Mouse (Mus musculus): ENCODE data around the gene Etfdh. TPM values are rescaled to one million over a fixed set of nuclear protein-coding genes. Genes with fewer than 3 reads are reported as not detected.
"Not testable (repeated sequence)": the region's sequence is repeated elsewhere in the genome, so short reads cannot be mapped to it uniquely, and the experiment has no call there.

Etfdh gene
- polyA plus RNA-seq, 1 experiment from 2014 or later = 40.8 TPM

DNA sequence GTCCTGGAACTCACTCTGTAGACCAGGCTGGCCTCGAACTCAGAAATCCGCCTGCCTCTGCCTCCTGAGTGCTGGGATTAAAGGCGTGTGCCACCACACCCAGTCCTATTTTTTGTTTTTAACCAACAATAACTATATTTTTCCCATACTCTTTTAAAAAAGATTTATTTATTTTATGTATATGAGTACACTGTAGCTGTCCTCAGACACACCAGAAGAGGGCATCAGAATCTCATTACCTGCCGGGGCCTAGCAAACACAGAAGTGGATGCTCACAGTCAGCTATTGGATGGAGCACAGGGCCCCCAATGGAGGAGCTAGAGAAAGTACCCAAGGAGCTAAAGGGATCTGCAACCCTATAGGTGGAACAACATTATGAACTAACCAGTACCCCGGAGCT is 55.9 kb downstream of the Etfdh start:
- H3K36me3 ChIP-seq; DNase-seq (ENCODE audit: low spot score); H3K27ac ChIP-seq; H3K27me3 ChIP-seq (ENCODE audit: low read depth, poor library complexity, severe bottlenecking); H3K4me3 ChIP-seq; H3K9me3 ChIP-seq (replicated peaks): not testable (repeated sequence)
- 90% methylated on average over 5 of the region's 5 CpGs for WGBS
- H3K4me1 ChIP-seq = peaks cover 14% of the 10 kb centered on the region

DNA sequence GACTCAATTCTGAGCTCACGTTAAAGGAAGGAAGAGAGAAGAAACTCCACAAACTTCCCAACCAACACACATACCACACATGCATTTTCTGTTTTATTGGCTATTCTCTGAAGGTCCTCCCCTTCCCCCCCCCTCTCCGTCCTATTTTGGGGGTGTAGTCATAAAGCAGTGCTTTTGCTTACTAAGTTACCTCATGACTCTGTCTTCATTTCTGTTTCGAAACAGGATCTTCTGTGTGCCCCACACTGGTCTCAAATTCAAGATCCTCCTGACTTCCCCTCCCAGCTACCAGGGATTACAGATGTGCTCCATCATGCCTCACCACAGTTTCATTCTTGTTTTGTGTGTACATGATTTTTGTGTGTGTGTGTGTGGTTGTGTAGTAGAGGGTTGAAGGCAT is 56.9 kb downstream of the Etfdh start:
- H3K4me3 ChIP-seq = no peak overlapping the region
- H3K27ac ChIP-seq = no peak overlapping the region
- DNase-seq (ENCODE audit: low spot score) = no peak
- WGBS = 76% methylated on average over 3 of the region's 3 CpGs
- H3K9me3 ChIP-seq (replicated peaks) = no peaks in the 10 kb centered on the region
- H3K27me3 ChIP-seq (ENCODE audit: low read depth, poor library complexity, severe bottlenecking) = no peaks in the 10 kb centered on the region
- no peaks in the 10 kb centered on the region for H3K36me3 ChIP-seq
- H3K4me1 ChIP-seq = peaks cover 14% of the 10 kb centered on the region

DNA sequence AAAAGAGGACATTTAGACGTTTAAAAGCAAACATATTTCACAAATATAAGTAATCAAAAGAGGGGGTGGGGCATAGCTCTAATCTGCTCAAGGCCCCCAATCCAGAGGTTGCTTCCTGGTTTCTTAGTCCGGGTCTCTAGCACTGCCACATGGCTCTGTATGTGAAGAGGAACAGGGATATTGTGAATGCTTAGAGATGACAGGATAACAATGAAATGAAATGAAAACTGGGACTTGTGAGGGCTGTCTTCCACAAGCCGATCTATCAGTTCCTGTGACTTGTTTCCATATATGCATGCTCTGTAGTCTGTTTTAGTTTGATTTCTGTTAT is 60.0 kb downstream of the Etfdh start:
- no peaks in the 10 kb centered on the region for H3K9me3 ChIP-seq (replicated peaks)
- H3K36me3 ChIP-seq = no peaks in the 10 kb centered on the region
- H3K27ac ChIP-seq = no peak overlapping the region
- no peaks in the 10 kb centered on the region for H3K27me3 ChIP-seq (ENCODE audit: low read depth, poor library complexity, severe bottlenecking)
- peaks cover 10% of the 10 kb centered on the region for H3K4me1 ChIP-seq
- no peak for DNase-seq (ENCODE audit: low spot score)
- WGBS = 88% methylated on average over 3 of the region's 3 CpGs
- H3K4me3 ChIP-seq = no peak overlapping the region

DNA sequence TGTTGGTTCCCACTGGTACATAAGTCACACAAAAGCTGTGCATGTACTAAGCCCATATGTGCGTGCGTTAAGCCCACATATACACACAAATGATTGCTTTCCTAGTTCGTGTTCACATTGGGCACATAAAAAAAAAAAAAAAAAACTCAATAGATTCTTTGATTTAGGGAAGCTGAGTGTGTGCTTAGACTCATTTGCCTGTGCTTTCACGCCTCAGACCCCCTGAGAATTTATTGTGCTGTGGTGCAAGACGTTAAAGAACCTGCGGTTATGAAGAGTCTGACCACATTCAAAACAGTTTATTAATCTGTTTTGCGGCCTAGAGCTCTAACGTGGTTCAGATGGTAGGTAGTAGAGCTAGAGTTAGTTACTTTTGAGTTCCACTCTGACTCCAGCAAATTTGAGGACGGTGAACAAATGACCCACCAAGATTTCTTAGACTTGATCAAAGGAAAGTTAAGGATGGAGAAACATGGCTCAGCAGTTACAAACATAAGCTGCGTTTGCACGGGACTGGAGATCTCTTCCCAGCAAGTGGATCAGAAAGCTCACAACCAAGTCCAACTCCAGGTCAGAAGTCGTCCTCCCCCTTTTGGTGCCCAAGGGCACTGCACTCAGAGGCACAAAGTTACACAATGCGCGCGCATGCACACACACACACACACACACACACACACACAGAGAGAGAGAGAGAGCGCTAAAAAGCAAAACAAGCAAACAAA is 60.5 kb downstream of the Etfdh start:
- Histone ChIP-seq H3K27ac (peak overlapping the region; percentile 90; the same call in 1 of the 2 replicates), H3K9me3 (replicated peaks) (no peaks in the 10 kb centered on the region), H3K36me3 (no peaks in the 10 kb centered on the region), H3K4me3 (peak overlapping the region; percentile 80; the same call in 1 of the 2 replicates), H3K4me1 (peaks cover 10% of the 10 kb centered on the region), H3K27me3 (ENCODE audit: low read depth, poor library complexity, severe bottlenecking) (no peaks in the 10 kb centered on the region)
- DNase-seq (ENCODE audit: low spot score) = no peak
- WGBS = 89% methylated on average over 16 of the region's 16 CpGs

DNA sequence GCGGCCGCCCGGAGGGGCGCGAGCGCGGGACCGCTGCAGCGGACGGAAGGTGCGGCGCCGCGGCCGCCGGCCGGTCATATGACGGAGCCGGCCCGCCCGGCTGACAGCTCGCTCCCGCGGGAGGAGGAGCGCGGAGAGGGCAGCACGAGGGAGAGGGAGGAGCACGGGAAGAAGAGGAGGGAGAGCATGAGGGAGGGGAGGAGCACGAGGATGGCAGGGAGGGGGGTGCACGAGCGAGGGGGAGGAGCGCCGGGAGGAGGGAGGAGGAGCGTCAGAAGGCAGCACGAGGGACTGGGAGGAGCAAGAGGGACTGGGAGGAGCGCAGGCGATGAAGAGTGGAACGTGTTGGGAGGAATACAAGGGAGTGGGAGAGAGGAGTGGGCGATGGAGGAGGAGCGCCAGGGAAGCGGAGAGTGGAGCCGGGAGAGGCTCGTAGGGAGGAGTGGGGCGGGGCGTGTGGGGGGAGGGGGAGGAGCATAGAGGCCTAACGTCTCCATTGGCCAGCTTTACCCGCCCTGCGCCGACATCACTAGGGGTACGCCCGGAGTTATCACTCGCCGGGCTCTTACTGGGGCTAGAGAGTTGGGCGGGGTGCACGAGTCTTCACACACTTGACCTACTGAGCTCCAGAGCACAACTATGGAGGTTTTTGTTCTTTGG is 61.5 kb downstream of the Etfdh start, which contains the start of gene Fnip2:
Gene Fnip2 (minus strand): TSS at position 94 of the 660 bp plus-strand sequence.
- H3K36me3 ChIP-seq = no peaks in the 10 kb centered on the region
- H3K27me3 ChIP-seq (ENCODE audit: low read depth, poor library complexity, severe bottlenecking) = no peaks in the 10 kb centered on the region
- under 1% methylated on average over 54 of the region's 55 CpGs for WGBS
- no peaks in the 10 kb centered on the region for H3K9me3 ChIP-seq (replicated peaks)
- peaks cover 10% of the 10 kb centered on the region for H3K4me1 ChIP-seq
- DNase-seq (ENCODE audit: low spot score) = peak; percentile 94
- H3K27ac ChIP-seq = peak within 1 kb of the TSS; percentile 90
- peak within 1 kb of the TSS; percentile 80 for H3K4me3 ChIP-seq

DNA sequence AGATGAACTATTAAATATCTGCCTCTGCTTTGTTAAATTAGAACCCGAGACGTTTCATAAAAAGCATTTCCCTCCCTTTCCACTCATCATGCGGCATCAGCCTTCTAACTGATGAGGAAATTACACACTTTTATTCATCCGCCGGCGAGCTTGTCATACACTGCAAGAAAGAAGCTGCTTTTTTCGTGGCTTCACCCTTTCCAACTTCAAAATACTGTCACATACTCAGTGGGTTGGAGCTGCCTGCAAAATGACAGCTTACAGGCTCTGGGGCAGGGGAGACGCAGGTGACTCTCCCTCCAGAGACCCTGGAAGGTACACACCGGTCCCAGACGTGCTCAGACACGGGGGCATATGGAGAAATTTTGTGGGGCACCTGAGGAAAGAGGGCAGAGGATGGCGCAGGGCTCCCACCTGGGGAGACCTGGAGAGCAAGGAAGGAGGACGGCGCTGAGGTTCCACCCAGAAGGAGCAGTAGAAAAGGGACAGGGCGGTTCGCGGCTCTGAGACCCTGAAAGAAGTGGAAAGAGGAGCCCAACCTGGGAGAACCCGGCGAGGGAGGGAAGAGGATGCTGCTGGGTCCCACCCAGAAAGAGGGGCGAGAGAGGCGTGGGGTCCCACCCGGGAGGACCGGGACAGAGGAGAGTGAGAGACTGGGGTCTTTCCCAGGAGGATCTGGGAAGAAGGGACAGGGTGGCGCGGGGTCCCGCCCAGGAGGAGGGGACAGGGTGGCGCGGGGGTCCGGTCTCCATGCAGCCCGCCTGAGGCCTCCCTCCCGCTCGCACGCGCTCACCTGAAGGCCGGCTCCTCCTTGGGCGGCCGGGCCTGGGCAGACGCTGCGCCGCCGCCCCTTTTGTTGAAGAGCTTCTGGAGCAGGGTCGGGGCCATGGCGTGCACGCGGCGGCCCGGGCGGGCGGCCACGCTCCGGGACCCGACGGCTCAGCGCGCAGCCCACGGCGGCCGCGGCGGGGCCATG is 62.3 kb downstream of the Etfdh start:
- 3% methylated on average over 60 of the region's 60 CpGs for WGBS
- Histone ChIP-seq H3K36me3 (no peaks in the 10 kb centered on the region), H3K4me1 (peaks cover 10% of the 10 kb centered on the region), H3K9me3 (replicated peaks) (no peaks in the 10 kb centered on the region), H3K27me3 (ENCODE audit: low read depth, poor library complexity, severe bottlenecking) (no peaks in the 10 kb centered on the region), H3K27ac (peak overlapping the region; percentile 90), H3K4me3 (peak overlapping the region; percentile 80)
- DNase-seq (ENCODE audit: low spot score) = peak; percentile 78

DNA sequence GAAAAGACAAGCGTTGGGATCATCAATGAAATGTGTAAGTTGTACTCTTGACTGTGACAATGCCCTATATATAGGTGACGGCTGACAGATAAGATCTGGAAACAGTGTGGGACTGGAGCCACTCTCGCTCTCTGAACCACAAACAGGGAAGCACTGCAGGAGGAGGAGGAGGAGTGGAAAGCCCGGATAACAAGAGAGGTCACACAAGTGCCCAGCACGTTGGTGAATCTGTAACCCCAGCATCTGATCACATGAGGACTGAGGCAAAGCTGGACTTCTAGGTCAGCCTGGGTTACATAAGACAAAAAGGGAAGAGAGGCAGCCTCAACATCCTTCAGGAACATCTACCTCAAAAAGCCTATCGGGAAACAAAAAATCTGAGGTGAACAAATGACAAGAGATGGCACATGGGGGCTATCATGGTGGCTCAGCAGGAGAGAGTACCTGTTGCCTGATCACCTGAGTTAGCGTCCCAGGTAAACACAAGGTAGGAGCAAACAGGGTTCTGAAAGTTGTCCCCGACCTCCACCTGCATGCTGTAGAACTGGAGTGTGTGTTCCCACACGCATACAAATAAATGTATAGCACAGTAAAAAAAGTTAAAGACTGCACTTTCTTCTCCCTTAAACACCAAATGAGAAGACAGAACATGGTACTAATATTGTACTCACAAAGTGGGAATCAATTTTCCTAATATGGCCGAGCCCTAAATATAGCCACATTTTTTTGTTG is 64.3 kb downstream of the Etfdh start:
- Histone ChIP-seq H3K27me3 (ENCODE audit: low read depth, poor library complexity, severe bottlenecking) (no peaks in the 10 kb centered on the region), H3K9me3 (replicated peaks) (no peaks in the 10 kb centered on the region), H3K4me1 (peaks cover 10% of the 10 kb centered on the region), H3K27ac (no peak overlapping the region), H3K4me3 (no peak overlapping the region), H3K36me3 (no peaks in the 10 kb centered on the region)
- DNase-seq (ENCODE audit: low spot score) = no peak
- WGBS = 86% methylated on average over 10 of the region's 10 CpGs

DNA sequence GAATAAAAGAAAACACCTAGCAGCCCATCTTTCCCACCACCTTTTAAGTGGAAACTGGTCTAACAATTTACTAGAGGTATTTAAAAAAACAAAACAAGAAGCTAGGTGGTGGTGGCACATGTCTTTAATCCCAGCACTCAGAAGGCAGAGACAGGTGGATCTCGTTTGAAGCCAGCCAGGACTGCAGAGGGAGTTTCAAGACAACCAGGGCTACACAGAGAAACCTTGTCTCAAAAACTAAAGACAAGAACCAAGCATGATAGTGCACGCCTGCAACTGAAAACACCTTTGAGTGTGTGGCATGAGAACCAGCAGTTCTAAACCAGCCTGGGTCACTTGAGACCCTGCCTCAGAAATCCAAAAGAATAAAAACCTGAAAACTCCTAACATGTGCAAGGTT is 65.8 kb downstream of the Etfdh start:
- Histone ChIP-seq H3K9me3 (replicated peaks) (no peaks in the 10 kb centered on the region), H3K4me1 (peaks cover 10% of the 10 kb centered on the region), H3K27ac (no peak overlapping the region), H3K27me3 (ENCODE audit: low read depth, poor library complexity, severe bottlenecking) (no peaks in the 10 kb centered on the region), H3K36me3 (0 out of 2 replicates have a peak, but pooled peaks cover 2% of the 10 kb centered on the region), H3K4me3 (no peak overlapping the region)
- 71% methylated on average over 2 of the region's 2 CpGs for WGBS
- no peak for DNase-seq (ENCODE audit: low spot score)

DNA sequence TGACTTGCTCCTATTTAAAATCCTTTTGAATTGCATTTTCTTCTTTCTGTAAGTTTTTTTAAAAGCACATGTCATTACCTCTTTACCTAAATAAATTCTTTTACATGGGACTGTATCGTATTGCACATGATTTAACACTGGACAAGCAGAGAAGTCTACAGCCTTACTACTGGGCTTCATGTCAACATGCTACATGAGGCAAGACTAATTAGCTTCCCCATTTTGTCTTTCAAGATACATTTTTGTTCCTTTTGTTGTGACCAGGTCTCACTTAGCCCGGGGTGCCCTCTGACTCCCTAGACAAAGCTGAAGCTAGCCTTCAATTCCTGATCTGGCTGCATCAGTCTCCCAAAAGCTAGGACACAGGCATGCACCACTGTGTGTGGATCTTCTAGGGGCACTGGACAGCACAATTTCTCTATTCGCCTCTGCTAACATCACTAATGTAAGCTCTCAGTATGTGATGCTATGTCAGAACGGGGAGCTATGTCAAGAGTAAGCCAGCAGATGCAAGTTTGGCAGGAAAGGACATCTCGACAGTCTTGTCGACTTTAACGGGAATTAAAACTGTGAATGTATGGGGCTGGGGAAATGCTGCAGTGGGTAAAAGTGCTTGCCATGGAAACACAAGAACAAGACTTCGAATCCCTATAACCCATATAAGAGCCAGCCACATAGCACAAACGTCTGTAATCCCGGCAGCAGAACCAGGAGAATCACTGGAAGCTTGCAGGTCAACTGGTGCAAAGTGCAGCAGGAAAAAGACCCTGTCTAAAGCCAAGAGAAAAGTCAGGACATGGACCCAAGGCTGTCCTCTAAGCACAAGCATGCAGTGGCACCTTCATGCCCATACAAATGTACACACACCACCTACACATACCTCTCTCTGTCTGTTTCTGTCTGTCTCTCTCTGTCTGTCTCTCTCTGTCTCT is 67.2 kb downstream of the Etfdh start:
- Histone ChIP-seq H3K4me3 (no peak overlapping the region), H3K9me3 (replicated peaks) (no peaks in the 10 kb centered on the region), H3K4me1 (peaks cover 7% of the 10 kb centered on the region), H3K27me3 (ENCODE audit: low read depth, poor library complexity, severe bottlenecking) (no peaks in the 10 kb centered on the region), H3K27ac (no peak overlapping the region), H3K36me3 (0 out of 2 replicates have a peak, but pooled peaks cover 2% of the 10 kb centered on the region)
- 92% methylated on average over 10 of the region's 10 CpGs for WGBS
- DNase-seq (ENCODE audit: low spot score) = no peak

DNA sequence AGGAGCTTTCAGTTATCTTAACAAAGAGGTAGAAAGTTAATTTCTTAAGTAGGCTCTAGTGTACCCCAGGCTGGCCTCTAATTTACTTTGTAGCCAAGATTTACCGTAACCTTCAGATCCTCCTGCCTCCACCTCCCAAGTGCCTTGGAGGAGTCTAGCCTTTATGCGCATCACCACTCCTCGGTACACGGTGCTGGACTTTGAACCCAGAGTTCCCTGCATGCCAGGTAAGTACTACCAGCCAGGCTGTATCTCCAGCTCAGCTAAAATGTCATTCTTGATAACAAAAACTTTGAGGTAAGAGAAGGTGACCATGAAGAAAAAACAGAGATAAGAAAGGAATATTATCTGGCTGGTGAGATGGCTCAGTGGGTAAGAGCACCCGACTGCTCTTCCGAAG is 68.7 kb downstream of the Etfdh start:
- Histone ChIP-seq H3K9me3 (replicated peaks) (no peaks in the 10 kb centered on the region), H3K27me3 (ENCODE audit: low read depth, poor library complexity, severe bottlenecking) (no peaks in the 10 kb centered on the region), H3K27ac (no peak overlapping the region), H3K4me3 (no peak overlapping the region), H3K36me3 (0 out of 2 replicates have a peak, but pooled peaks cover 2% of the 10 kb centered on the region), H3K4me1 (no peaks in the 10 kb centered on the region)
- no peak for DNase-seq (ENCODE audit: low spot score)
- WGBS = 95% methylated on average over 6 of the region's 6 CpGs

DNA sequence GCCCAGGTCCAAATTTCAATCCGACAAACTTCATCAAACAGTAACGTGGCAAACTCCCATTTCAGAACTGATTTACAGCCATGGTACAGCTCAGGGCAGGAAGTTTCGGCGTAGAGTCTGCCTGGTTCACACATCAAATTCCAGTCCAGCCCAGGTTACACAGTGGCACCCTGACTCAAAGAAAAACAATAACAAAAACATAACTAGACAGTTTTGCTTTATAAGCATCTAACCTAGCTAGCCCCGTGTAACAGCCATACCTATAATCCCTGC is 69.6 kb downstream of the Etfdh start:
- Histone ChIP-seq H3K4me3 (no peak overlapping the region), H3K27me3 (ENCODE audit: low read depth, poor library complexity, severe bottlenecking) (no peaks in the 10 kb centered on the region), H3K4me1 (no peaks in the 10 kb centered on the region), H3K9me3 (replicated peaks) (no peaks in the 10 kb centered on the region), H3K27ac (no peak overlapping the region), H3K36me3 (0 out of 2 replicates have a peak, but pooled peaks cover 2% of the 10 kb centered on the region)
- no peak for DNase-seq (ENCODE audit: low spot score)
- WGBS = 84% methylated on average over 5 of the region's 5 CpGs
